Mouse (Mus musculus) cerebellum, adult 8-10 months (tissue): Measurements from ENCODE around the gene Slc44a1.

Experiments used
- DNase-seq: peaks from one replicate; pipeline ENCODE4 v3.0.0; 2022

The Slc44a1 gene

GRCm38 (mm10) chr4:53474109-53474508, 33.9 kb downstream of the Slc44a1 start:
- DNase-seq: no peak

GRCm38 (mm10) chr4:53475230-53475952, 35.2 kb downstream of the Slc44a1 start:
- DNase-seq: peak; percentile 53

DNA sequence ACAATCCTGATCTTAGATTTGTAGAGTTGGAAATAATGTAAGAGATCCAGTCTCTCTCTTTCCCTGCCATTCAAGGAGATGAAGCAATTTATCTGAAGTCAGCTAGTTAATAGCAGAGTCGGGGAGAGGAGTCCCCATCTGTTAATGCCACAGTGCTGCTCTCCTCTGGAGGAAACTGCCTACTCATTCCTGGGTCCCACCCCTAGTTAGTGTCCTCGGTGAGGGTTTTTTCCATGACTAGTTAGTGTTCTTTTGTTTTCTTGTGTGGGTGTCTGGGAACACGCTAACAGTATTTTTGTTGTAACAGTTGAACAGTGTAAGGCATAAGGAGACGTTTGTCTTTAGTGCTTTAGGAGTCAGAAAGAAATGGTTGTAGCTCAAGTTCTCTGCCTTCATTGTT, 38.4 kb downstream of the Slc44a1 start:
- no peak for DNase-seq

DNA sequence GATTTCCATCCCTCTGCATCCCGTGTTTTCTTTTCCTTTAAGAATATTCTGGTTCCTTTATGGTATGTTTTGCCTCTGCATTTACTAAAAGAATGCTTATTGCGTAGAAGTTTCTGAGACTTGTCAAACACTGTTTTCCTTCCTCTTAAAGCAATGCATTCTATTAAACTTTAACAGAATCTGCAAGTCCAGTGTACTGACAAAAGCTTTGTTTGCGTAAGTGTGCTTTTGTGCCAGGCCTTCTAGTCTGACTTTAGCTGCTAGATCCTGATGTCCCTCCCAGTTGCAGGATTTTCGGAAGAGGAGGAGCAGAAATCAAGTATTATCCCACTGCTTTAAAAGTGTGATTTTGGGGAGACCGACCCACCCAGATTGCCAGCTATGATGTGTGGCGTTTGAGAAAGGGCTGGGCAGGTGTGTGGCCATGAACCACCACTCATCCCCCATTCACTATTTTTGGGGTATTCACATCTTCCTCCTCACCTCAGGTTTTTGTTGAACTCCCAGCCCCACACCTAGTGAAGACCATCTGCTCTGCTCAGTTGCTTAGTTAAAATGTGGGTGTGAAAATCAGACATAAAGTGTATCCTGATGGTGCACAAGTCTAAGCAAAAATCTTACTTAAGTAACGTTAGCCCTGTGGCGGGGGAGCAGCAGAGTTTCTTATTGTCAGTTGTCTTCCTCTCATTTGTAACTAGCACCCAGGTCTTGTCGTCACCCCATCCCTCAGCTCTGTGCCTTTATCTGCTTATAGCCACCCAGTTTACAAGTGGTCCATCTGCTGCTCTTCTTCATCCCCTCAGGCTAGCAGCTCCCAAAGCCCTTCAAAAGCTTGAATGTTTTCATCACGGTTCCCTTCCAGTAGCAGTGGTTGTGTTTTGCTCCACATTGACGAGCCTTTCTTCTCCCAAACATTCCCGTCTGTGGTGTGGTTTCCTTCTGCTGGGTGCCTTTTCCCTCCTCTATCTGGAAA, 47.3 kb downstream of the Slc44a1 start:
- DNase-seq: no peak

DNA sequence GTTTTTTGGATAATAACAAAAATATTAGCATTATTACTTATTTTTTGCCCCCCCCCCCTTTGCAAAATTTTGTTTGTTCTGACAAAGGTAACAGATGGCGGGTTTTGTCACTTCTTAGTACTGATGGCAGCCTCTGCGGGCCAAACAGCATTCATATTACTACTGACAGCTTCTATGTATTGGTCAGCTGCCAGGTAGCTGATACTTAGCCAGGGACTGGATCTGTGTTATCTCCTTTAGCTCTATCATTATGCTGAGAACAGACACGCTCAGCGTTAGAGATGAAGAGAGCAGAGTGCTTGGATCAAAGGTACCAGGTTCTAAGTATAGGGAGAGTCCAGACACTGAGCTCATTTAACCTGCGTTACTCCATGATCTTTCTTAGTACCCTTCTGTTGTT, 48.6 kb downstream of the Slc44a1 start:
- DNase-seq: peak; percentile 80

- no peak for DNase-seq
Observed at GRCm38 (mm10) chr4:53490371-53490770, 50.2 kb downstream of the Slc44a1 start.

DNA sequence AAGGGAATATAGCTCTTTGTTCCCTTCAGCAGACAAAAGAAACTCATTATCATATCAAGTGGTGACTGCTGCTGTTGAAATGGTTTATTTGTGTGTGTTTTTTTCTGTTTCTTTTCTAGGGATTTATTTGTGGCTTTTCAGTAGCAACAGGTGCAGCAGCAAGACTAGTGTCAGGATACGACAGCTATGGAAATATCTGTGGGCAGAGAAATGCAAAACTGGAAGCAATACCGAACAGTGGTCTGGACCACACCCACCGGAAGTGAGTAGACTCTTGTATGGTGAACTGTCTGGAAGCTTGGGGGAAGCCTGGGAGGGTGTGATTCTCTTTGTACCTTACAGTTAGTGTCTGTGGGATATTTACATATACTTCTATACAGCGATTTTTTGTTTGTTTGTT, 51.1 kb downstream of the Slc44a1 start:
- DNase-seq: no peak

DNA sequence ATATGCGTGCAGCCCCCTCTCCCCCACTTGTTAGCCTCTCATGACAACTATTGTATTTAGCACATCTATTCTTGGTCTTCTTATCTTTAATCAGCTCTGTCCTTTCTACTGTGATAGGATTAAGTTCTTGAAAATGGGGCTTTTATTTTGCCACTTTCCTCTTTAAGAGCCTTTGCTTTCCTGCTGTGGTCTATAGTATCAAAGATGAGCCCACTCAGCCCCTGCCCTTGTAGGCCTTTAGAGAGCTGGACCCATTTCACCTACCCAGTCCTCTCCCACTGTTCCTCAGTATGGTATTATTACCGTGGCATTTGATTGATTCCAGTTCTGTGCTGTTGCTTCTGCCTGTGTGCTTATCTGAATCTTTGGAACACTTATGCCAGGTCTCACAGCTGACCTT, 55.4 kb downstream of the Slc44a1 start:
- DNase-seq: no peak

GRCm38 (mm10) chr4:53502764-53503163, 62.6 kb downstream of the Slc44a1 start:
- DNase-seq: no peak

GRCm38 (mm10) chr4:53512131-53512916, 72.1 kb downstream of the Slc44a1 start:
- peak; percentile 81 for DNase-seq

DNA sequence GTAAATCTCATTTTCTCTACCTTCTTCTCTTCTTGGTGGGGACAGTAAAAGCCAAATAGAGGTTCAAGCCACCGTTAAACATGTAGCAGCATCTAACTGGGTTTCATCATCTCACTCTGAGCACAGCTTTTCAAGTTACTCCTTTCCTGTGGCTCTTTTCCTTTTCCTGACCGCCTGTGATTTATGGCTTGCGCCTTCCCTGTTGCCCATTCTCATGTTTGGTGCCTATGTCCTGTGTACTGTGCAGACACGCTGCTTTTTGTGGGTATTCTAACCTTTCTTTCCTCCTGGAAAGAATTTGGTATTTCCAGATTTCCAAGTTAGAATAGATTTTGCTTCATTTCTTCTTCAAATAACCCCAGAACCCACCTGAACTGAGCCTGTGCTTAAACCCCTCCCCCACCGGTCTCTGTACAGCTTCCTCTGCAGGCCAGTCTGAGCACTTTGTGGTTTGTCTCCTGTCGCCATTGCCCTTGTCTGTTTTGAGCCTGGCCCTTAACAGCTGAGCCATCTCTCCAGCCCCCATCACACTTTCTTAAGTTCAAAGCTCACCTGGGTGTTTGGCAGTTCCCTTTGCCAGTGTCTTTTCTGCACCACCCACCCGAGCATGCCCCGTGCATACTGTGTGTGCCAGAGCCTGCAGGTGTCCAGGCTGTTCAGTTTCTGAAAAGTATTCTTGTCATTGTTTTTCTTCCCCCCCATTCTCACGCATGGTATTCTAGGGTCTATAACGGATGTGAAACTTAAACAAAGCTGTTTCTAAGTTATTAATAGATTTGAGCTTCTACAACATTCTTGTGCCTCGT, 73.3 kb downstream of the Slc44a1 start:
- DNase-seq: peak; percentile 50

DNA sequence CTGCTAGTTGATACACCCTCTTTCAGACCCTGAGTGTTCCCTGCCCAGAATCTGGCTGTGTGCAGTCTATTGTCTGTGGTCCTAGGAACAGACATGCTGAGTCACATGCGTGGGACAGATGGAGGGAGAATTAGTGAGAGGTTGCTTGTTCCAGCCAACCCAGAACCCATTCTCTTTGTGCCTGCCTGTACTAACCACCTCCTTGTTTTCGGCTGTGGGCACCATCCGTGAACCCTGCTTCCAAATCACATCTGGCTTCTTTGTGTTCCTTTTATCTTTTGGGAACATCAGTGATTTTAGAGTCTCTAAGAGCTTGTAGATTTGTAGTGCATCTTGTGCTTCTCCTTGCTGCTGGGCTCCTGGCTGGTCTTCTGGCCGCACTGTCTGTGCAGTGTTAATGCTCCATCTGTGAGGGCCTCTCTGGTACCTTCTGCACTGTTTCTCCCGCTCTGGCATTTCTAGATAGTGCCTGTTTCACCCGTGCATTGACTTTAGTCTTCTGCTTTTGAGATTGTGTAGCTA, 75.9 kb downstream of the Slc44a1 start:
- DNase-seq: peak; percentile 83

DNA sequence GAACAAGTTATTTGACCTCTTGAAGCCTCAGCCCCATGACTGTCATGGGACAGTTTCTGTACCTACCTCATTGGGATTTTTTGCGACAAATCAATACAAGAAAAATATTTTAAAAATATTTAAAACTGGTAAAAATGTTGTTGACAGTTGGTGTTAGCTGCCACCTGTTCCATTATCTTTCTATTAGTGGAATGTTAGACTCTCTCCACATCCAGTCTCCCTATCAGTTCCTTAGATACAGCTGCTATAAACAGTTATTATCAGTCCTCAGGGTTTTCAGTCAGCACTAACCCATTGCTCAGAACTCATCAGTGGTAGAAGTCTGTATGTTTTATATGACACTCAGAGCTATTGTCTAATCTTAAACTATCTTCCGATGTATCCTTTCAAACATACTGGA, 79.2 kb downstream of the Slc44a1 start:
- DNase-seq: no peak

GRCm38 (mm10) chr4:53521028-53521427, 80.8 kb downstream of the Slc44a1 start:
- DNase-seq: no peak

- DNase-seq: no peak
Observed at GRCm38 (mm10) chr4:53522655-53523054, 82.4 kb downstream of the Slc44a1 start.

GRCm38 (mm10) chr4:53525503-53525902, 85.3 kb downstream of the Slc44a1 start:
- no peak for DNase-seq

DNA sequence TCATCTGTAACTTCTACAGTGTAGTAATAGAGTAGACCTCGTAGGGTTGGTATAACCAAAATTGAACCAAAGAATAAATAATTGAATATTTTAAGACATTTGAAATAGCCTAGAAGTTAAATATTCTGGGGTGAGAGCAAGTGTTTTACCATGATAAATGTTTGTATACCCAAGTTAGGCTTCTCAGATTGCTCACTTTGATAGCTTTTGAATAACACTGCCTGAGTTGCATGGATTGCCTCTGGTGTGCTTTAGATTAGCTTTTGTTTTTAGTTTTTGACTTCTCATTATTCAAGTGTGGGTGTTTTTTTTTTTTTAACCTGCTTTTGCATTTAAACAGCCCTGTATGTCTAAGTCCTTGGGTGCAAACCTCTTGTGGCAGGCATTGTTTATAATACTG, 85.8 kb downstream of the Slc44a1 start:
- no peak for DNase-seq

- DNase-seq: no peak
Observed at GRCm38 (mm10) chr4:53526446-53526845, 86.2 kb downstream of the Slc44a1 start.

DNA sequence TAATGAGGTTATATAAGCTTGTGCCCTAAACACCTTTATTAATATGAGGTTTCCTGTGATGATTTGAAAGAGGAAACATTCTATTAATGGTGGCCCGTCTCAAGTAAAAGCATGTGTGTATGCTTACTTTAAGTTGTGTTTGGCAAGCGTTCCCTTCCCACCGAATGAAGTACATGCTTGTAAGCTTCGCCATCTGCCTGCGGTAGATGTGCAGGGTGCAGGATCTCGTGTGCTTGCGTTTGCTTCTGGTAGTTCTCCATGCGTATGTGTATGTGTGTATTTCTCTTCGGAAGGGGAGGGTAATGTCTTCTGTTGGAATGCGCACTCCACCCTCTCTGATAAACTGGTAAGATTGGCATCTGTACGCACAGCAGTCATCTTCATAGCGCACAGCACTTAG, 95.6 kb downstream of the Slc44a1 start:
- DNase-seq: no peak

GRCm38 (mm10) chr4:53537101-53537500, 96.9 kb downstream of the Slc44a1 start:
- no peak for DNase-seq

DNA sequence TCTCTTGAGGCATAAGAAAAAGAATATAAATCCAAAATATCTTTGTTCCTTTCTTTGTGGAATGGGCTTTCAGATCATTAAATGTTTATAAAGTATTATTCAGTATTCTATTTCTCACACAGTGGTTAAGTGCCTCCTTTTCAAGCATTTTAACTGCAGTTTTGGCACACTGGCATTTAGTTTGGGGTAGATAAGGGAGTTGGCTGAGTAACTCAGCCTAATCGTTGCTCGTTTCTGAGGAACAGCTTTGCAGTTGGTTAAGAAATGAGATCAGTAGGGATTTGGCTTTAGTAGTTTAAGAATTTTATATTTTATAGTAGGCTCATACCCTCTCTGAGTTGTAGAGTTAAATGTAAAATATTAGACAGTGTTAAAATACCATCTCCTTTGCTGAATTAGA, 97.3 kb downstream of the Slc44a1 start:
- no peak for DNase-seq

GRCm38 (mm10) chr4:53538600-53538999, 98.4 kb downstream of the Slc44a1 start:
- DNase-seq: no peak
